Comparison of ENCODE assay signal across 9 mouse cellular contexts in the genomic region with DNA sequence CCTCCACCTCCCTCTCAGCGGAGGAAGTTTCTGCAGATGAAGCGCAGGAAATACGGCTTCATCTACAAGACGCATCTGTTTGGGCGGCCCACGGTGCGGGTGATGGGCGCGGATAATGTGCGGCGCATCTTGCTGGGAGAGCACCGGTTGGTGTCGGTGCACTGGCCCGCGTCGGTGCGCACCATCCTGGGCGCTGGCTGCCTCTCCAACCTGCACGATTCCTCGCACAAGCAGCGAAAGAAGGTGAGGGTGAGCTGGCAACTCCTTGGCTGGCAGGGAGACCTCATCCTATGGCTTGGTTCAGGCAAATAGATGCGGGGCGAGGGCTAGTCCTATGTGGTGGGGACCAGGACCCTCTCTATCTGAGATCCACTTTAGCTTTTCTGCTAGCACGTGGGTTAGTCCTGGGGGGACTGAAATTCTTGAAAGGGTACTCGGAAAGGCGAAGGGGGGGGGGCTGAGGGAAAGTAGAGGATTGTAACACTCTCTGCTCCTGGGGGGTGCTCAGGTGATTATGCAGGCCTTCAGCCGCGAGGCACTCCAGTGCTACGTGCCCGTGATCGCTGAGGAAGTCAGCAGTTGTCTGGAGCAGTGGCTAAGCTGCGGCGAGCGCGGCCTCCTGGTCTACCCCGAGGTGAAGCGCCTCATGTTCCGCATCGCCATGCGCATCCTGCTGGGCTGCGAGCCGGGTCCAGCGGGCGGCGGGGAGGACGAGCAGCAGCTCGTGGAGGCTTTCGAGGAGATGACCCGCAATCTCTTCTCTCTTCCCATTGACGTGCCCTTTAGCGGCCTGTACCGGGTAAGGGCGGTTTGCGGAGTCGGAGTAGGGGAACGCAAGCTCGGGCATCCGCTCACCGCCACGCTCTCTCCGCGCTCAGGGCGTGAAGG. TPM values are rescaled to one million over a fixed set of nuclear protein-coding genes. Genes with fewer than 3 reads are reported as not detected.
A peak's percentile ranks its signal among the peaks of the same experiment; 100 is the strongest.
DNase-seq lines count a peak whose midpoint lies in the region; ATAC-seq and TF ChIP-seq lines count a peak whose summit lies in the region.
"Had no signal": no experiment of that assay in that cellular context is flagged by ENCODE, and none has a peak within 500 bp of the region (broad histone marks: within the 10 kb centered on the region; RNA-seq: fewer than 3 reads in every experiment).

No protein-coding gene starts in this region.

- peak overlapping the region; percentile 60 for H3K4me2 ChIP-seq in kidney, postnatal 0 days (ENCODE audit: low read length)
- H3K4me2 ChIP-seq in embryonic facial prominence, embryonic 12.5 days (replicated peaks), result peak overlapping the region; percentile 61
- peak overlapping the region; percentile 50 for H3K4me2 ChIP-seq in limb, embryonic 11.5 days (ENCODE audit: low read depth, severe bottlenecking)
- H3K4me2 ChIP-seq in neural tube, embryonic 14.5 days (ENCODE audit: low read depth, low read length), result peak overlapping the region; percentile 46

- TF ChIP-seq CTCF in kidney, postnatal 0 days (IDR thresholded peaks at IDR 0.05; ENCODE audit: low read depth), result no peak

- H3K27ac ChIP-seq in kidney, postnatal 0 days, result no peak overlapping the region
- no peak overlapping the region for H3K27ac ChIP-seq in embryonic facial prominence, embryonic 12.5 days
- H3K27ac ChIP-seq in limb, embryonic 11.5 days (replicated peaks; ENCODE audit: low read depth, low read length), result no peak overlapping the region
- no peak overlapping the region for H3K27ac ChIP-seq in neural tube, embryonic 14.5 days (ENCODE audit: low read depth, low read length)

- peaks cover 90% of the 10 kb centered on the region for H3K27me3 ChIP-seq in kidney, postnatal 0 days (ENCODE audit: insufficient read depth, low read length)
- H3K27me3 ChIP-seq in embryonic facial prominence, embryonic 12.5 days, result peaks cover 92% of the 10 kb centered on the region
- H3K27me3 ChIP-seq in limb, embryonic 11.5 days (ENCODE audit: control insufficient read depth, insufficient read depth, low read length), result peaks cover 93% of the 10 kb centered on the region
- peaks cover 86% of the 10 kb centered on the region for H3K27me3 ChIP-seq in neural tube, embryonic 14.5 days (ENCODE audit: control insufficient read depth, insufficient read depth, low read length)

- no peak; the same call in 1 of the 2 replicates for ATAC-seq in kidney, postnatal 0 days (replicated peaks; ENCODE audit: low FRiP score, low read depth)
- no peak for ATAC-seq in embryonic facial prominence, embryonic 12.5 days (ENCODE audit: insufficient number of reproducible peaks, insufficient read depth, low FRiP score, low TSS enrichment)
- no peak for ATAC-seq in limb, embryonic 11.5 days (ENCODE audit: insufficient number of reproducible peaks, low FRiP score, low TSS enrichment, low read depth)
- ATAC-seq in neural tube, embryonic 14.5 days (ENCODE audit: low read depth), result 0 out of 2 replicates have a peak, but pooled peaks have one; percentile 26

- H3K9ac ChIP-seq in kidney, postnatal 0 days (ENCODE audit: low read depth, low read length), result no peak overlapping the region
- peak overlapping the region; percentile 47 for H3K9ac ChIP-seq in embryonic facial prominence, embryonic 12.5 days
- H3K9ac ChIP-seq in limb, embryonic 11.5 days (ENCODE audit: low read length), result no peak overlapping the region
- no peak overlapping the region for H3K9ac ChIP-seq in neural tube, embryonic 14.5 days (replicated peaks; ENCODE audit: low read depth, low read length)

- H3K36me3 ChIP-seq in kidney, postnatal 0 days (ENCODE audit: insufficient read depth, low read length), result no peaks in the 10 kb centered on the region
- H3K36me3 ChIP-seq in embryonic facial prominence, embryonic 12.5 days, result no peaks in the 10 kb centered on the region
- no peaks in the 10 kb centered on the region for H3K36me3 ChIP-seq in limb, embryonic 11.5 days (ENCODE audit: control insufficient read depth, insufficient read depth, low read length)
- H3K36me3 ChIP-seq in neural tube, embryonic 14.5 days (ENCODE audit: control insufficient read depth, insufficient read depth, low read length), result no peaks in the 10 kb centered on the region

- peak overlapping the region; percentile 35 for H3K4me3 ChIP-seq in kidney, postnatal 0 days (replicated peaks; ENCODE audit: low read depth, low read length)
- peak overlapping the region; percentile 37 for H3K4me3 ChIP-seq in embryonic facial prominence, embryonic 12.5 days
- H3K4me3 ChIP-seq in limb, embryonic 11.5 days (ENCODE audit: low read depth, low read length), result peak overlapping the region; percentile 26
- H3K4me3 ChIP-seq in neural tube, embryonic 14.5 days (ENCODE audit: low read depth, low read length), result peak overlapping the region; percentile 29

- WGBS in kidney, postnatal 0 days, result under 1% methylated on average over 62 of the region's 63 CpGs
- under 1% methylated on average over 63 of the region's 63 CpGs for WGBS in embryonic facial prominence, embryonic 12.5 days
- WGBS in limb, embryonic 11.5 days, result under 1% methylated on average over 63 of the region's 63 CpGs
- WGBS in neural tube, embryonic 14.5 days, result under 1% methylated on average over 63 of the region's 63 CpGs

- H3K9me3 ChIP-seq in kidney, postnatal 0 days (replicated peaks; ENCODE audit: low read length), result no peaks in the 10 kb centered on the region
- no peaks in the 10 kb centered on the region for H3K9me3 ChIP-seq in embryonic facial prominence, embryonic 12.5 days
- no peaks in the 10 kb centered on the region for H3K9me3 ChIP-seq in limb, embryonic 11.5 days (ENCODE audit: control insufficient read depth, low read length)
- H3K9me3 ChIP-seq in neural tube, embryonic 14.5 days (ENCODE audit: control insufficient read depth, low read length), result no peaks in the 10 kb centered on the region

- H3K4me1 ChIP-seq in kidney, postnatal 0 days (replicated peaks; ENCODE audit: insufficient read depth, low read length), result peaks cover 21% of the 10 kb centered on the region; the same call in 1 of the 2 replicates
- peaks cover 26% of the 10 kb centered on the region for H3K4me1 ChIP-seq in embryonic facial prominence, embryonic 12.5 days
- H3K4me1 ChIP-seq in limb, embryonic 11.5 days (ENCODE audit: control insufficient read depth, insufficient read depth, low read length), result peaks cover 14% of the 10 kb centered on the region; the same call in 1 of the 2 replicates
- H3K4me1 ChIP-seq in neural tube, embryonic 14.5 days (ENCODE audit: control insufficient read depth, insufficient read depth, low read length), result peaks cover 8% of the 10 kb centered on the region

- no peak for DNase-seq in kidney, postnatal 0 days (ENCODE audit: low spot score)
- no peak for DNase-seq in kidney, adult 8-10 months
- peak; percentile 67 for DNase-seq in limb, embryonic 11.5 days (ENCODE audit: low spot score)
- no peak for DNase-seq in spleen, postnatal 36 days (ENCODE audit: low spot score in 2 of 2)
- no peak for DNase-seq in Muller cell, postnatal 12 days (ENCODE audit: inconsistent ontology term)
- no peak for DNase-seq in thymus, postnatal 14 days
- DNase-seq: gastrocnemius, postnatal 36 days had no signal

RNA-seq across cellular contexts. Expression of a gene that starts 0.9 kb away (rescaled TPM):
- 1.8 and 2.6 TPM in 2 replicates for polyA plus RNA-seq in kidney, postnatal 0 days (2015; fragmentation: Nextera tagmentation; extraction: Ambion mirVana)
- polyA plus RNA-seq in embryonic facial prominence, embryonic 12.5 days (2016; fragmentation: Nextera tagmentation; extraction: Ambion mirVana), result 11.8 and 14.8 TPM in 2 replicates
- polyA plus RNA-seq in limb, embryonic 11.5 days (2014; fragmentation: Nextera tagmentation; extraction: Ambion mirVana), result 3.3 and 5.0 TPM in 2 replicates
- 0.44 TPM in 1 of 2 replicates, not detected in the other for polyA plus RNA-seq in neural tube, embryonic 14.5 days (2014; fragmentation: Nextera tagmentation; extraction: Ambion mirVana)

RNA-seq across cellular contexts. Expression of a gene that starts 13.1 kb away (rescaled TPM):
- not detected in 2 replicates for polyA plus RNA-seq in kidney, postnatal 0 days (2015; fragmentation: Nextera tagmentation; extraction: Ambion mirVana)
- polyA plus RNA-seq in embryonic facial prominence, embryonic 12.5 days (2016; fragmentation: Nextera tagmentation; extraction: Ambion mirVana), result 1.0 and 1.1 TPM in 2 replicates
- polyA plus RNA-seq in limb, embryonic 11.5 days (2014; fragmentation: Nextera tagmentation; extraction: Ambion mirVana), result 0.21 TPM in 1 of 2 replicates, not detected in the other
- polyA plus RNA-seq in neural tube, embryonic 14.5 days (2014; fragmentation: Nextera tagmentation; extraction: Ambion mirVana), result not detected in 2 replicates
